Mouse (Mus musculus) neural tube, embryonic 11.5 days (tissue): ENCODE results near the gene Zfp512b. TPM values are rescaled to one million over a fixed set of nuclear protein-coding genes. Genes with fewer than 3 reads are reported as not detected.
A peak's percentile ranks its signal among the peaks of the same experiment; 100 is the strongest.

ENCODE experiments used
- ATAC-seq: fragments of 200-750 bp; cut with Nextera tagmentation; 2 replicates; pipeline ENCODE4 v1.8.0; 2017; ENCODE audit warnings: moderate number of reproducible peaks, mild to moderate bottlenecking, moderate TSS enrichment, moderate library complexity; ENCODE audit not compliant: insufficient read depth, low FRiP score, low TSS enrichment
- DNase-seq: peaks from one replicate; pipeline ENCODE4 v3.0.0-alpha.2; 2015; ENCODE audit warnings: low spot score
- H3K27ac ChIP-seq: fragments of 300-500 bp; sonication (generic); 2 replicates; pipeline ENCODE4 v1.5.1; 2014; ENCODE audit warnings: low read depth, mild to moderate bottlenecking, low read length
- H3K27me3 ChIP-seq: fragments of 300-500 bp; sonication (generic); 2 replicates; pipeline ENCODE4 v1.6.1; 2014; ENCODE audit warnings: mild to moderate bottlenecking, low read length, mixed read lengths; ENCODE audit not compliant: control insufficient read depth, insufficient read depth
- H3K36me3 ChIP-seq: fragments of 300-500 bp; sonication (generic); 2 replicates; pipeline ENCODE4 v1.6.1; 2014; ENCODE audit warnings: mild to moderate bottlenecking, low read length, moderate library complexity, mixed read lengths; ENCODE audit not compliant: control insufficient read depth, insufficient read depth
- H3K4me1 ChIP-seq: fragments of 300-500 bp; sonication (generic); 2 replicates; pipeline ENCODE4 v1.6.1; 2014; ENCODE audit warnings: low read length, mixed read lengths; ENCODE audit not compliant: control insufficient read depth, insufficient read depth
- H3K4me2 ChIP-seq: fragments of 300-500 bp; sonication (generic); 2 replicates; pipeline ENCODE4 v1.6.1; 2014; ENCODE audit warnings: low read depth, mild to moderate bottlenecking, moderate library complexity
- H3K4me3 ChIP-seq: fragments of 300-500 bp; sonication (generic); 2 replicates; pipeline ENCODE4 v1.5.1; 2014; ENCODE audit warnings: low read depth, low read length
- H3K9ac ChIP-seq: fragments of 300-500 bp; sonication (generic); 2 replicates; pipeline ENCODE4 v1.6.1; 2014; ENCODE audit warnings: mild to moderate bottlenecking, low read length
- H3K9me3 ChIP-seq: fragments of 300-500 bp; sonication (generic); 2 replicates; pipeline ENCODE4 v1.6.1; 2016; ENCODE audit warnings: low read length; ENCODE audit not compliant: control insufficient read depth
- WGBS: fragments of 180-500 bp; shearing (Covaris S2); extraction: QIAGEN DNeasy Blood & Tissue Kit; methylation state at CpG from one replicate; pipeline ENCODE4 v1.1.7; 2014; 5-methylcytosine and 5-hydroxymethylcytosine counted together
- microRNA-seq: library from miRNA; unstranded; fragments of <30 nt; microRNA quantifications from one replicate; pipeline ENCODE4, GENCODE M21; 2016
- polyA plus RNA-seq: library from polyadenylated mRNA; unstranded; fragments of >200 nt; fragmentation: Nextera tagmentation; extraction: Ambion mirVana; gene quantifications from 2 replicates; pipeline ENCODE4 v1.2.1, GENCODE M21; 2014

Zfp512b gene
- polyA plus RNA-seq, 1 experiment from 2014 or later: 38.1 TPM

- no peak overlapping the region for H3K27ac ChIP-seq
- no peak overlapping the region for H3K4me3 ChIP-seq
- H3K4me1 ChIP-seq: no peaks in the 10 kb centered on the region
- H3K9me3 ChIP-seq: no peaks in the 10 kb centered on the region
- no peaks in the 10 kb centered on the region for H3K27me3 ChIP-seq
- 84% methylated on average over 5 of the region's 5 CpGs for WGBS
- no peak overlapping the region for H3K4me2 ChIP-seq
- H3K9ac ChIP-seq: no peak overlapping the region
- H3K36me3 ChIP-seq: peaks cover 19% of the 10 kb centered on the region
- DNase-seq (no peak), ATAC-seq (no peak)
Measured at GRCm38 (mm10) chr2:181548682-181549081, 43.9 kb downstream of the Zfp512b start.

GRCm38 (mm10) chr2:181548227-181548626, 44.4 kb downstream of the Zfp512b start:
- no peak for DNase-seq
- ATAC-seq: no peak
- Histone ChIP-seq H3K36me3 (peaks cover 19% of the 10 kb centered on the region), H3K9ac (no peak overlapping the region), H3K4me2 (no peak overlapping the region), H3K27ac (no peak overlapping the region), H3K4me1 (no peaks in the 10 kb centered on the region), H3K9me3 (no peaks in the 10 kb centered on the region), H3K4me3 (no peak overlapping the region), H3K27me3 (no peaks in the 10 kb centered on the region)
- 85% methylated on average over 1 of the region's 1 CpGs for WGBS

DNA sequence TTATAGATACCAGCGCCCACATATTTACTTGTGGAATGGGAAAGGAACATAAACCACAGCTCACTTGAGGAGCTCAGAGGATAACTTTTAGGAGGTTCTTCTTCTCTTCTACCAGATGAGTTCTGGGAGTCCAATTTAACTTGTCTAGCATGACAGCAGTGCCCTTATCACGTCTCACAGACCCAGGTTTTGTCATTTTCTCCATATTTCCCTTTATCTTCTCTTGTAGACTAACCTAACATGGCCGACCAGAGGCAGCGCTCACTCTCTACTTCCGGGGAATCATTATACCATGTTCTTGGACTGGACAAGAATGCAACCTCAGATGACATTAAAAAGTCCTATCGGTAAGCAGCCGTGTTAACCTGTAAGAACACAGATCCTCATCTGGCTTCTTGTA, 46.5 kb downstream of the Zfp512b start:
- ATAC-seq (no peak), DNase-seq (no peak)
- H3K4me3 ChIP-seq: no peak overlapping the region
- no peak overlapping the region for H3K9ac ChIP-seq
- WGBS: 96% methylated on average over 7 of the region's 7 CpGs
- H3K4me2 ChIP-seq: no peak overlapping the region
- peaks cover 19% of the 10 kb centered on the region for H3K36me3 ChIP-seq
- no peaks in the 10 kb centered on the region for H3K9me3 ChIP-seq
- H3K27ac ChIP-seq: no peak overlapping the region
- H3K4me1 ChIP-seq: no peaks in the 10 kb centered on the region
- H3K27me3 ChIP-seq: no peaks in the 10 kb centered on the region

DNA sequence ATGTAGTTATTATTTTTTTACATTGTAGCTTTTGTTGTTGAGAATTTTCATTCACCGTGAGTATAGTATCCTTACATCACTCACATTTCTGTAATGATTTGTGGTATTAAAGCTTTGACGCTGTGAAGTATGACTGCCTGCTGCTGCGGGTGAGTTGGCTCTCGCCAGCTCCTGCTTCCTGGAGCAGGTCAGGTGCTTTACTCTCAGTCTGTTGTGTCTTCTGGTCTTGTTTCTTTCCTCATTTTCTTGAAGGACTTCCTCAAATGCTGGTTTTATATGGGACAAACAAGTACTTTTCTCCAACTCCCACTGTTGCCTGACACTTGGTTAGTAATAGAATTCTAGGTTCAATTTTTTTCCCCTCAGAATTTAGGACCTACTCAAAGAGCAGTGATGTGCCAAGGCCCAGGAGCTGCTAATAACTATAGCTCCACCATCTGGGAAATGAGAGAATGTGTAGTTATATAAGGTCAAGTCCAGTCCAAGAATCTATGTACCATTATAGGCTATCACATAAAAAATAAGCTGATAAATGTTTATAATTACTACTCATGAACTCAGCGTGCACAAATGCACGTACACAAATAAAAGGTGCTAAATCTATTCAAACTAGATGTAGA, 50.7 kb downstream of the Zfp512b start:
- WGBS: 93% methylated on average over 6 of the region's 6 CpGs
- Histone ChIP-seq H3K9ac (no peak overlapping the region), H3K36me3 (no peaks in the 10 kb centered on the region), H3K27me3 (no peaks in the 10 kb centered on the region), H3K4me2 (no peak overlapping the region), H3K9me3 (no peaks in the 10 kb centered on the region), H3K4me1 (no peaks in the 10 kb centered on the region), H3K27ac (no peak overlapping the region), H3K4me3 (no peak overlapping the region)
- ATAC-seq (no peak), DNase-seq (no peak)

DNA sequence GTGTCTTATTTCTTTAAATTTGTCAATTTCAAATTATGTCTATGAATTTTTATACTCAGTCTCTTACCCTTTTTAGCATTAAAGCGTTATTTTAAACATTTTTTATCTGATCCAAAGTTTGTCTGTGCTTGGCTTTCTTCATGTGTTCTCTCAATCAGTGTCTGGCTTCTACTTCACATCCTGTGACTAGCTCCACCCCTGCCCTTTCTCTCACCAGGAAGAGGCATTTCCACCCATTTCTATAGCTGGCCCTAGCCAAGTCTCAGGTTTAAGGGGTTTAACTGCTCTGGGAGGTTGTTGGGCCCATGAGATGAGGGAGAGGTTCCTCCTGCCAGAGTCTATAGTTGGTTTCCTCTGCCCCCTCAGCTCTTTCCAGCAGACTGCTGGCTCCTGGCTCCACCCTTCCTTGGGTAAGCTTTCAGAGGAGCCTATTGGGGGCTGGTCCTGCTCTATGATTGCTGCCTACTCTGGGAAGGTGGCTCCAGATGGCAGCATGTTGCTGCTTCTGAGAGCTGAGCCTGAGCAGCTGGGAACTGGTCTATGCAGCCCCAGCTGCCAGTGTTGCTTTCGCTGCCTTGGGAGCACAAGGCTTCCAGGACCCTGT, 55.1 kb downstream of the Zfp512b start:
- H3K27me3 ChIP-seq: no peaks in the 10 kb centered on the region
- no peak overlapping the region for H3K9ac ChIP-seq
- ATAC-seq: no peak
- no peak overlapping the region for H3K4me3 ChIP-seq
- H3K27ac ChIP-seq: no peak overlapping the region
- 86% methylated on average over 2 of the region's 2 CpGs for WGBS
- no peak overlapping the region for H3K4me2 ChIP-seq
- H3K36me3 ChIP-seq: no peaks in the 10 kb centered on the region
- no peaks in the 10 kb centered on the region for H3K9me3 ChIP-seq
- DNase-seq: peak; percentile 30
- H3K4me1 ChIP-seq: no peaks in the 10 kb centered on the region

GRCm38 (mm10) chr2:181536410-181536809, 56.2 kb downstream of the Zfp512b start:
- Histone ChIP-seq H3K4me1 (no peaks in the 10 kb centered on the region), H3K36me3 (no peaks in the 10 kb centered on the region), H3K27me3 (no peaks in the 10 kb centered on the region), H3K4me2 (no peak overlapping the region), H3K27ac (no peak overlapping the region), H3K9ac (no peak overlapping the region), H3K4me3 (no peak overlapping the region), H3K9me3 (no peaks in the 10 kb centered on the region)
- WGBS: 93% methylated on average over 2 of the region's 2 CpGs
- DNase-seq (no peak), ATAC-seq (no peak)

GRCm38 (mm10) chr2:181532589-181532988, 60.0 kb downstream of the Zfp512b start:
- Histone ChIP-seq H3K4me3 (no peak overlapping the region), H3K9ac (no peak overlapping the region), H3K9me3 (no peaks in the 10 kb centered on the region), H3K27ac (no peak overlapping the region), H3K36me3 (peaks cover 2% of the 10 kb centered on the region; the same call in 1 of the 2 replicates), H3K27me3 (no peaks in the 10 kb centered on the region), H3K4me2 (no peak overlapping the region), H3K4me1 (no peaks in the 10 kb centered on the region)
- ATAC-seq (no peak), DNase-seq (no peak)
- 98% methylated on average over 3 of the region's 3 CpGs for WGBS

Small RNAs within 50 kb of the gene (microRNA-seq; reads per million reads assigned to microRNA genes)
- gene Mir7006: not detected

Other genes starting within 250 kb of the Zfp512b start
- 44.5 and 46.4 TPM in 2 replicates for gene Zgpat, start 227.9 kb downstream of the Zfp512b start, polyA plus RNA-seq
- gene Arfrp1, start 227.4 kb downstream of the Zfp512b start, polyA plus RNA-seq: 63.3 and 69.8 TPM in 2 replicates
- 23.9 and 24.2 TPM in 2 replicates for gene Lime1, start 212.7 kb downstream of the Zfp512b start, polyA plus RNA-seq
- gene Zbtb46, start 133.4 kb downstream of the Zfp512b start, polyA plus RNA-seq: 20.2 and 21.9 TPM in 2 replicates
- gene Abhd16b, start 99.6 kb downstream of the Zfp512b start, polyA plus RNA-seq: 0.22 TPM in 1 of 2 replicates, not detected in the other
- 141 and 142 TPM in 2 replicates for gene Tpd52l2, start 95.7 kb downstream of the Zfp512b start, polyA plus RNA-seq
- gene Dnajc5, start 72.3 kb downstream of the Zfp512b start, polyA plus RNA-seq: 107 and 120 TPM in 2 replicates
- gene Uckl1, start 7.9 kb downstream of the Zfp512b start, polyA plus RNA-seq: 51.8 and 52.2 TPM in 2 replicates
- 74.8 and 85.1 TPM in 2 replicates for gene Prpf6, start 935 bp downstream of the Zfp512b start, polyA plus RNA-seq
- 74.6 and 90.1 TPM in 2 replicates for gene Samd10, start 6.4 kb upstream of the Zfp512b start, polyA plus RNA-seq
- not detected in 2 replicates for gene Gm29797, start 64.2 kb upstream of the Zfp512b start, polyA plus RNA-seq
- 17.6 and 18.1 TPM in 2 replicates for gene Sox18, start 78.8 kb upstream of the Zfp512b start, polyA plus RNA-seq
- gene Tcea2, start 87.5 kb upstream of the Zfp512b start, polyA plus RNA-seq: 20.9 and 26.6 TPM in 2 replicates
- 66.6 and 68.9 TPM in 2 replicates for gene Rgs19, start 101.2 kb upstream of the Zfp512b start, polyA plus RNA-seq
- not detected in 2 replicates for gene Lkaaear1, start 105.6 kb upstream of the Zfp512b start, polyA plus RNA-seq
- 19.9 and 21.5 TPM in 2 replicates for gene Oprl1, start 122.2 kb upstream of the Zfp512b start, polyA plus RNA-seq
- gene Myt1, start 170.5 kb upstream of the Zfp512b start, polyA plus RNA-seq: 36.6 and 42.3 TPM in 2 replicates
- gene Pcmtd2, start 245.1 kb upstream of the Zfp512b start, polyA plus RNA-seq: 31.9 and 33.1 TPM in 2 replicates